Mouse (Mus musculus) liver, adult 2 months (tissue): Measurements from ENCODE around the gene Plcb3.
"Not testable (repeated sequence)": the region's sequence is repeated elsewhere in the genome, so short reads cannot be mapped to it uniquely, and the experiment has no call there.

Experiments used
- CTCF ChIP-seq: fragments of 200-500 bp; IDR thresholded peaks from 2 replicates; pipeline ENCODE4 v1.5.1; 2011; ENCODE audit warnings: low read depth, low read length, control low read depth
- POLR2A ChIP-seq: fragments of 200-500 bp; IDR thresholded peaks from 2 replicates; pipeline ENCODE4 v1.6.1; 2011; ENCODE audit warnings: low read length, control low read depth; ENCODE audit not compliant: insufficient read depth; ENCODE audit errors: extremely low read depth

DNA sequence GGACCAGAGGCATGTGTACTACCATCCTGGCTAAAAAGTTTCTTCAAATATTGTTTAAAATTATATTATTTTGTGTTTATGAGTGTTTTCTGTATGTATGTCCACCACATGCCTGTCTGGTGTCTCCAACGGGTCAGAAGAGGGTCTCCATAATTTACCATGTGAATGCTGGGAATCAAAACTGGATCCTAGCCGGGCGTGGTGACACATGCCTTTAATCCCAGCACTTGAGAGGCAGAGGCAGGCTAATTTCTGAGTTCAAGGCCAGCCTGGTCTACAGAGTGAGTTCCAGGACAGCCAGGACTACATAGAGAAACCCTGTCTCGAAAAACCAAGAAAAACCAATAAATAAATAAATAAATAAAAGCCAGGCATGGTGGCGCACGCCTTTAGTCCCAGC lies 14.9 kb upstream of the Plcb3 start:
- TF ChIP-seq POLR2A, CTCF: not testable (repeated sequence)
